Mouse (Mus musculus) spleen, postnatal 14 days (tissue): ENCODE measurements around the gene Dlx5.

ENCODE experiments used
- DNase-seq, 2 experiments: peaks; one replicate each; pipeline ENCODE4 v3.0.0; 2021 to 2022; ENCODE audit warnings: low spot score in 2 of 2

Dlx5 gene

DNA sequence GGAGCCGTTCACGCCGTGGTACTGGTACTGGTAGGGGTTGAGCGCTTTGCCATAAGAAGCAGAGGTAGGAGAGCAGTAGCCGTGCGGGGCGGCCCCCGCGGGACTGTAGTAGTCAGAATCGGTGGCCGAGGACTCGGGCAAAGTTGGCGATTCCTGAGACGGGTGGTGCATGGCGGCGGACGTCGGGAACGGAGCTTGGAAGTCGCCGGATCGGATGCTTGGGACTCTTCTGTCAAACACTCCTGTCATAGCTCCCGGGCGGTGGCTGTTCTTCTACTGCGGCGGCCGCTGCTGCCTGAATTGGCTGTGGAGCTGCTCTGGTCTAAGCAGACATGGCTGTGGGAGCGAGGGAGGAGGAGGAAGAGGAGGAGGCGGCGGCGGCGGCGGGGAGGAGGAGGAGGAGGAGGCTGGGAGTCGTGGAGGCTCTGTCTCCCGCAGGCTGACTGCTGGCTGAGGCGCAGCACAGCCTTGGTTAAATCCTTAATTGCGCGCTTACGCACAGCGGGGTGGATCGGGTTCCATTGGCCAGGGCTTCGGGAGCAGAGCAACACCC lies at the start of gene Dlx5:
TSS of gene Dlx5 (minus strand) at position 448 of the 553 bp plus-strand sequence.
- no peak for DNase-seq

DNA sequence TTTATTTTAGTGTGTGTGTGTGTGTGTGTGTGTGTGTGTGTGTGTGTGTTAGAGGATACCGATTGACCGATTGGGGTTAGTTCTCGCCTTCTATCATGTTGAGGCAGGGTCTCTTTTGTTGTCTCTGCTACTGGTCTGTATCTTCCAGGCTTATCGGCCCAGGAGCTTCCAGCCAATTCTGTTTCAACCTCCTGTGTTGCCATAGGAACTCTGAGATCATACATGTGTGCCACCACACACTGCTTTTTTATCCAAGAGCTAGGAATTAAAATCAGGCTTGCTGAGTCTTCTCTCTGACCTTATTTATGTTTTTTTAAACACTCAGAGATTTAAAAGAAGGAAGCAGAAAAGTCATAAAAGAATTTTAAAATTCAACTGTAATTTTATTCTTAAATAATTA lies 49.6 kb upstream of the Dlx5 start:
- no peak for DNase-seq

DNA sequence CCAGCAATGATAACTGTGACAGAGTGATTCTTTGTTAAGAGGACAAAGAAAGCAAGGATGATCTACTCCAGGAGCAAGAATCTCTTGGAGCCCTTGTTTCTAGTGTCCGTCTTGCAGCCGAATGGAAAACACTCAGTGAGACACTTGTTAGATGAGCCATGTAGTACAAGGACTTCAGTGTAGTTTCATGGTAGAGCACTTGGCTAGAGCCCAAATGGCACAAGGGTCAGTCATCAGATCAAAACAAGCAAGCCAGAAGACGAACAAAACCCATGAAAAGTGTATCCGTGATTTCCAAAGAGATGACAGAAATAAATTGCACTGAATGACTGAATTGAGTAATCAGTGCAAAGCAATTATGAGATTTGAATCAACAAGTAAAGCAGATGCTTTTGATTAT lies 48.9 kb upstream of the Dlx5 start:
- no peak for DNase-seq

DNA sequence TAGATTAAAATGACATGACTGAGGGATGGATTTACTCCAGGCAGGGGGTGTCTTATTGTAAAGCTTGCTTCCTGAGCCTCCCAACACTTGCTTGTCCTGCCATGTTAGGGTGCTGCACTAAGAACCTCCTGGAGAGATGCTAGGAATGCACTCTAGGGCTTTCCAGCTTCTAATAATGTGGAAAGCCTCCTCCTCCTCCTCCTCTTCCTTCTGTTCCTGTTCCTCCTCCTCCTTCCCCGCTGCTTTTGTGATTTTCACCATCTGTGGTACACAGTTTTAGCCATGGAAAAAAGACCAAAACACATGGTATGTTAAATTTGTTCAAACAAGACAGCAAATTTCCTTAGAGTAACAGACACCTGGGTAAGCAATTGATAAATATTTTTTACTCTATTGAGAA lies 43.4 kb upstream of the Dlx5 start:
- DNase-seq: no peak

DNA sequence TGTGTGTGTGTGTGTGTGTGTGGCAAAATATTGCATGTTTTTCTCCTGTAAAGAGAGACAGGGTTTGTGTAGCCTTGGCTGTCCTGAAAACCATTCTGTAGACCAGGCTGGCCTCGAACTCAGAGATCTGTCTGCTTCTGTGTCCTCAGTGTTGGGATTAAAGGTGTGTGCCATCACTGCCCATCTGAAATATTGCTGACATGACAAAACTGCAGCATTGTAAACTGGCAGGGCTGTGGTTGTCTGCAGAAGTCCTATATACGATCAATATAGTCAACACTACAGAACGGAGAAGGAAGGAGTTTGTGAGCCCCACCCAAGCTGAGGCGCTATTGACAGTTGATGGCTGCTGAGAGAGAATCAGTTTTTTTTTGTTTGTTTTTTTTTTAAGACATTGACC lies 35.4 kb upstream of the Dlx5 start:
- no peak for DNase-seq

DNA sequence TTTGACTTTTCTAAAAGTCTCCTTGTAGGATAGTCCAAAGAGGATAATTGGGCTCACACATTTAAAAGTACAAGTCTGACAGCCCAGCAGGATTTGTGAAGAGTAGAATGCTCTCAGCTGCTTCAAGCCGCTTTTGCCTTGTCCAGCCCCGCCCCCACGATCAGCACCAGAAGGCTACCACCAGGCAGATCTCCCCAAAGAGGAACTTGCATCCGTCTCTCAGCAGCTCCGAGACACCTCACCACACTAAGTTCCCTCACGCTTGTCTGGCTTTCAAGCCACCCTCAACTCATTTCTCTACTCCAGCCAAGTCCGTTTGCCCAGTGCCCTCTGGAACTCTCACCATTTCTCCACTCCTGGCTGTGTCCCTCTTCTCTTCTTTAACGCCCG lies 33.6 kb upstream of the Dlx5 start:
- no peak for DNase-seq

DNA sequence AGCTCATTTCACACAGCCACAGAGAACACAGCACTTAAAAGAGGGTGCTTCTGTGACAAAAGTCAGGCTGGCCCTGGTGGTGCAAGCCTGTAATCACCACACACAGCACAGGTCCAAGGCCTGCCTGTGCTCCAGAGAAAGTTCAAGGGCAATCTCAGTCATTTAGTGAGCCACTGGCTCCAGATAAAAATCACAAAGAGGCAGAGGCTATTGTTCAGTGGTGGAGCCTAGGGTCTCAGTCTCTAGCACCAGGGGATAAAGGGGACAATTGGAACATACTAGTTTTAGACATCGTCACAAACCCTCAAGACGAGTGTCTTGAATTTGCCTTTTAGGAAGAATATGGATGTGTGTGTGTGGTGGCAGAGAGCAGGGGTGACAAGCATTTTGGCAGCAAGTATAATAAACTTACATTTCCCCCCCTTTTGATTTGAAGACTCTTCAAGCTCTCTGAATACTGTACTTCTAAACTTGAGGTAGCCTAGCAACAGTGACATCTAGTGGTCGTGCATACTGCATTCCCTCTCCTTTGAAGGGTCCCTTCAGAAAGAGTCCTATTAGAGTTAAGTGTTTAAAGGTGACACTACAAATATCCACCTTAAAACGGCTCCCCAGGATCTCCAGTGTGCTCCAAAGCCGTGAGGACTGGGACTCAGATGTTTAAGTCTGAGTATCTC lies 33.1 kb upstream of the Dlx5 start:
- no peak for DNase-seq

DNA sequence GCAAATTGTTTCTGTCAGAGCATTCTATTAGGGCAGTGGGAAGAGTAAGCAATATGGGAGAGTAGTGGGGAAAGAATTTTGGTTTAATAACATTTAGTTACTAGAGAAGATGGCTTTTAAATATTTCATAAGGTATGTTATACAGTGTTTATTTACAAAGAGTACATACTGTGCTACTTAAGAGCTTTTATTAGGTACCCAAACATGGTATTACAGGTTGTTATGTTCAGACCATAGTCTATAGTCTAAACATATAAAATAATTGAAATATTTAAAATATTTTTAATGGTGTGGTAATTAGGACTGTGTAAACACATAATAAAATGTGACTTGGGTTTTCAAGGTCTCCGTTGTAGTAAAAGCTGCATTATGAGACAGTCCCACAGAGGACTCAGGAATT lies 32.4 kb upstream of the Dlx5 start:
- DNase-seq: no peak

DNA sequence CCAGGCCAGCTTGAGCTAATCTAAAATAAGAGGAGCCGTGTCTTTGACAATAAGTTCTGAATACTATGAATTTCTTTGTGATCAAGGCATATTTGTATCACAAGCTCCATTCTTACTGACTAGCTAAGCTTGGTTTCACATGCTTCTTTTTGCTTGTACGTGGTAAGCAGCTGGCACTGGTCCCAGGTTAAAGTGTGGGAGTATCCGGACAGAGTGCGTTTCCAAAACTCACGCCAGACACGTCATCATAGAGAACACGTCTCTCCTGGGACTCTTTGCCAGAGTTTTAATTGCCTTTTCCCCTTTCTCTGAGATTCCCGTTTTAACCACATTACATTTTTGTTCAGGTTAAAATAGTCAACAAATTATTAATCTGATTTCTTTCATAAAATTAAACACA lies 27.7 kb upstream of the Dlx5 start:
- no peak for DNase-seq

DNA sequence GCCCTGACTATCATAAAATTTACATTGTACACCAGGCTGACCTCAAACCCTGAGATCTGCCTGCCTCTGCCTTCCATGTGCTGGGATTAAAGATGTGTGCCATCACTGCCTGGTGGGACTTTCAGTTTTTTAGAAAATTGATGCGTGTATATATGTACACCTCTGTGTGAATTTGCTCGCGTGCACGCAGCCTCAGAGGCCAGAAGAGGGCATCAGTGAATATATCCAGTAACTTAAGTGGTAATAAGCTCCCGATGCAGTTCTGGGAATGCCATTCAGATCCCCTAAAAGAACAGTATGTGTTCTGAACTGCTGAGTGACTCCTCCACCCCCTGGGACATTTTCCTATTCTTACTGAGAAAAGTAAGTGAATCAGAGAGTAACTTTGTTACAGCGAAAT lies 8.2 kb upstream of the Dlx5 start:
- DNase-seq: no peak

DNA sequence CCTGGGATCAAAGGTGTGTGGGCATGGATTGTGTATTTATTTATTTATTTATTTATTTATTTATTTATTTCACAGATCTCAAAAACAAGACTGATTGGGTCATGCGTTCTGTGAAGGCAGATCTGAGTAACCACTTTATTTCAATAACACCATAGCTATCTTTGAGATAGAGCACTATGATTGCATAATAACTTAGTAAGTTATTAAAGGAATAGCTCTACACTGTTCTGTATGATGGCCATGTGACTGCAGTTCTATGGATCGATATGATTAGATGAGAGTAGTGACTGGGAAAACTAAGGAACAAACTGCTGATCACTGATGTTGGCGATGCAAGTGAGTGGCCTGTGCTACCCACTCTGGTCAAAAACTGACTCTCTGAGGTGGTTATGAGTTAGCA lies 4.3 kb upstream of the Dlx5 start:
- DNase-seq: no peak

DNA sequence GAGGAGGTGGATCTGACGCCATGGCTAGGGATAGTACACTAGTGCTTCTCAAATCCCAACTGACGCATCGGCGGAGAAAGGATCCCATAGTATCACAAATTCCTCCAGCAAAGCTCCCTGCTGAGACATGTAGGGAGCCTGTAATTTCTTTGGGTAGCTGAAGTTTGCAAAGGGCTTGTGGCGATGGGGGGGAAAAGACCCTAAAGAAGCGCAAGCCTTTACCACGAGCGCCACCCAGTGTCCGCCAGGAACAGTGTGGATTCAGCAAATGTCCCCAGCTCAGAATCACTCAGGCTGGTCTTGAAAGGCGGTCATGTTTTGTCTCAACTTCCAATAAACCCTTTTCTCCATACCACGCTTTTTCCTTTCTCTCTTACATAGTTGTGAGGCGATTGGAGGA lies 3.0 kb upstream of the Dlx5 start:
- DNase-seq: no peak

DNA sequence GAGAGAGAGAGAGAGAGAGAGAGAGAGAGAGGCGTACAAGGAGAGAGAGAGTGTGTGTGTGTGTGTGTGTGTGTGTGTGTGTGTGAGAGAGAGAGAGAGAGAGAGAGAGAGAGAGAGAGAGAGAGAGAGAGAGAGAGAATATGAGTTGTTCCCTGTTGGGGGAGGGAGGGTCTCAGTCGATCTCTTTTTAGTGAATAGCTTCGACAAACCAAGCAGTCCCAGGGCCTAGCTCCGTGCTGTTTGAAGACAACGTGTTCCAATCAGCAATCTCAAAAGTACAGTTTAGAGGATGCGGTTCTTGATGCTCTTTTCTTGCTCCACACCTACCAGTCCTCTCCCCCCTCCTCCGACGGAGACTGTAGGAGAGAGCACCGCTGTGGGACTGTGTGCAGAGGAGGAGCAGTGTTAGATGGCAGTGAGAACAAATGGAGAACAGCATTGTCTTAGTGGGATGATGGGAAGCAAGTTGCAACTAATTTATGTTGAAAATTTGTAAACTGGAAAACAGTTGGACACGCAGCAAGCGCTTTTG lies 447 bp upstream of the Dlx5 start:
- no peak for DNase-seq

DNA sequence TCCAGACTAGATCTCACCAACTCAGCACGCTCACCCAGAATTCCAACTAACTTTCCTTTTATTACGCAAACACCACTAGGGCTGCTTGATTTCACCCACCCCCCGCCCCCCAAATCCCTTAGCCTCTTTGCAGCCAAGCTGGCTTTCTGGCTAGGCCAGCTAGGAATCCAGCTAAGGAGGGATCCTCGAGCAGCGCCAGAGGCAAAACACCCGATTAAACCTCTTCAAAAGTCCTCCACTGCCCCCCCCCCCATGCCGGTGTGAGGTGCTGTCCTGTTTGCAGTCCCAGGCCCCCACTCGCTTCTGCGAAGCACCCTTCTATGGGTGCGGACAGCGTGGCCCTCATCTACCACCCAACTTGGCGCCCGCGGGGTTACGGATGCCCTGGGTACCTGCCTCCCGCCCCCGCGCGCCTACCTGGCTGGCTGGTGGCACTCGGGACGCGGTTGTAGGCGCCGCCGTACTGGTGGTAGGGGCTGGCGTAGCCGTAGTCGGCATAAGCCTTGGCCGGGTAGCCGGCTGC lies 709 bp downstream of the Dlx5 start:
- no peak for DNase-seq

DNA sequence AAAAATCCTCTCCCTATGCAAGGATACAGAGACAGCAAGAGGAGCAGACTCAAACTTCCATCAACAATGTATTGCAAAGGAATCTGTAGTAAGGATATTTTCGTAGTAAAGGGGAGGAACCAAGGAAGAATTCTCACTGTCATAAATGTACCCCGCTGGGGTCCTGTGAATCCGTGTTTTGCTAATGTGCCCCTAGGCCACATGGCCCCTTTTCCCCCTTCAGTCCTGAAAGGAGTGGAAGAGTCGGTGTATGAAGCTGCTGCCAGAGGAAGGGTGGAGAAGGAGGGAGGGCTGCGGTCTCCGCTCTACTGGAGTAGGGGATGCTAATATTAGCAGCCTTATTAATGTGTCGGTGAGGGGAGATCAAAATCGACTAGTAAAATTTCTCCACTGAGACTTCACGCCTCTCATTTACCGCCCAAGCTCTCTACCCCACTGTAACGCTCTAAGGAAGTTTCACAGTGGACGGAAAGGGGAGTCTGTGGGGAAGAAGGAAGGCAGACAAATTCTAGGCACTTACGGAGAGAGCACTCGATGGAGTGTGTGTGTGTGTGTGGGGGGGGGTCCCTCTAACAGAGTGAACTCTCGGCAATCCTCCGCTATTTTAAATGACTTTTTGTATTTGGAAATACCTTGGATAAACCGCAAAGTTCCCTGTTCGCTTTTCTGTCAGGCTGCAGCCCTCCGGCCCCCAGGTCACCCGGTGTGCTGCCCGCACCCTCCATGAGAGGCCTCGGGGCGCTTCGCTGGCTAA lies 1.3 kb downstream of the Dlx5 start:
- DNase-seq: no peak

DNA sequence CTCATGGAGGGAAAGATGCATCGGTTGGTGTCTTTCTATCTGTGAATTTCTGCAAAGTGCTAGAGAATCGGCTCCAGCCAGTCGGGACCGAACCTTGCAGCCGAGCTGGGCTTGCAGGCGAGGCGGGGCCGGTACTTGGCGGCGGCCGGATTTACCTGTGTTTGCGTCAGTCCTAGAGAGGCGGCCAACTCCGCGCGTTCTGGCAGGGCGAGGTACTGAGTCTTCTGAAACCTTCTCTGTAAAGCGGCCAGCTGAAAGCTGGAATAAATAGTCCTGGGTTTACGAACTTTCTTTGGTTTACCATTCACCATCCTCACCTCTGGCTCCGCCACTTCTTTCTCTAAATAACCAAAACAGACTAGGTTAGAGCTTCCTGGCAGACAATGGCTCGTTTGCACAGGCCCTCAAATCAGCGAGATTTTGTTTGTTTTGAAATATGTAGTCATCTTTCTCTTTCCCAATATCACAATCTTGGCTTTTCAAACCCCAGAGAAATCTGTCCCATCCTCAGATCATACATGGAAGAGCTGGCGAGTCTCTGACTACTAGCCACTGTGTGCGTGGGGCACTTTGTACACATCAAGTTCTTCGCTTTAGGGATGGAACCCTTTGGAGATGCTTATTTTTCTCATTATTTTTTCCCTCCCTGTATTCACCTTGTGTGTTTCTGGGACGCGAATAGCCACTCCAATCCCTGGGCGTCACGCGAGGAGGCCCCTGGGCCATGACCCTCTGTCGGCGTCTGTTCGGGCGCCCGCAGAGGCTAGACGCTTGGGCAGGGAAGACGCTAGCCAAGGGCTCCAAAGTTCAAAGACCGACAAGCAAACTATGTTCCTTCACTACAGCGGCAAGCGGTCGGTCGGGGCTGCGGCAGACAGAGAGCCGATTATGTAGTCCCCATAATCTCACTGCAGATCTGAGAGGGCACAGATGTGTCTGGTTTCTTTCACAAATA lies 2.2 kb downstream of the Dlx5 start:
- no peak for DNase-seq

DNA sequence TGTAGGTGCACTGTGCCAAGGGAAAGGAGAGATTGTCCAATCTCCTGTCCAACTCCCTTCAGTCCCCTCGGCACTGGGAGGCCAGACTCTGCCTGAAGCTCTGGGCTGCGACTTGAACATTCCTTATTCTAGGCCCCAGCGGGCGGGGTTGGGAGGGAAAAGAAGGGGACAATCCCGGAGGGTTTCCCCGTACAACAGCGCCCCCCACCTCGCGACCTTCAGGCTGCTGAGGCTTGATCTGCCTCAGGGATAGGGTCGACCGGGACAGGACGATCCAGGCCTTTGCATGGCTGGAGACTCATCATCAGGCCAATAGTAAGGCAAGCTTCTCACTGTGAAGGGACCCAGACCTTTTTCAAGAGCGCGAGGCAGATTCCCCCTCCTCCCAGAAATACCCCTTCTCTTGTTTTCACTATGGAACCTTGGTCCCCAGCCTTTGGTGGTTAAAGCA lies 3.0 kb downstream of the Dlx5 start:
- no peak for DNase-seq

DNA sequence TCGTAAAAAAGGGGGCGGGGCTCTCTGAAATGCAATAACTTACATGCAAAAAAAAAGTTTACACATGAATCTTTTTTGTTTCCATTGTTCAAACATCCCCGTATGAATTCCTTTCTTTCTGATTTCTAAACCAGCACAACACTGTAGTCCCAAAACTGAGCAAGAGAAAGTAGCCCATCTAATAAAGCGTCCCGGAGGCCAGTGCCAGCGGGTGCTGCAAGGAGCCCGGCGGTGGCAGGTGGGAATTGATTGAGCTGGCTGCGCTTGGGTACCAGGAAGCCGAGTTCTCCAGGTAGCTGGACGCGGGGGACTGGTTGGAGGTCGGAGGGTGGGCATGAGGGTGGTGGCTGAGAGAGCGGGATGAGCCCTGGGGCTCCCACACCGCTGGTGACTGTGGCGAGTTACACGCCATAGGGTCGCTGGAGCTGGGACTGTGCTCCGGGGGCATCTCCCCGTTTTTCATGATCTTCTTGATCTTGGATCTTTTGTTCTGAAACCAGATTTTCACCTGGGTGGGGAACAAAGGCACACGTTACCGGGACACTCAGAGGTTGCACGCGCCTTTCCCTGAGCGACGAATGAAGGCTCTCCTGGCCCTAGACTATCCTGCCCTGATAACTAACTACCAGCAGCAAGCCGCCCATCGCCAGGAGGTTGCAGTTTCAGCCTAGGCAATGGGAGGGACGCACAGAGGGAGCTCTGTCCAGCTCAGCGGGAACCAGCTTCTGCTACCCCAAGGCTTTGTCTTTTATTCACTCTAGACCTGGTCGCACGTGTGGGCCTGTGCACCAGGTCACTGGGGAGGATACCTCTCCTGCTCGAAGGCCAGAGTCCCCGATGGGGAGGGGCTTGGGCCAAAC lies 3.7 kb downstream of the Dlx5 start:
- DNase-seq: no peak

DNA sequence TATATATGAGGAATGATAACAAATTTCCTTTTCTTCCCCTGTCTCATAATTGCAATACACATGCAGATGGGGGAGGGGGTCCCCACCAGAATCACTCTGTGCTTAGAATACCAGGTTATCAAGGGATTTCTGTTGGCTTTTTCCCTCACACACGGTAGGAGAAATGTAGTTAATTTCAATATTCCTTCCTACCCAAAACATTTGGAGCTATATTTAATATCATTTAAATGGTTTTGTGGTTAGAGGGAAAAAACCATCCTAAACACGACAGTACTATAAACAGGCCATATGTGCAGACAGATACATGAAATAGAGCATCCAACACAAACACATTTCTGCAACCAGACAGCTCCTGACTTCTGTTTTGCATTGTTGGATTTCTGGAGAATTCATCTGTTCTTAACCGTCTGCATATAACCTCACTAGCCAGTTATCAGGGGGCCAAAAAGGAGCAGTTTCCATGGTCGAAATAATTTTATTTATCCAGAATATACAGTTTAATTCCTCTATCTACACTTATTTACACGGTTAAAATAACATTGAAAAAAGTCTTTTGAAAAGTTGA lies 4.5 kb downstream of the Dlx5 start:
- no peak for DNase-seq

DNA sequence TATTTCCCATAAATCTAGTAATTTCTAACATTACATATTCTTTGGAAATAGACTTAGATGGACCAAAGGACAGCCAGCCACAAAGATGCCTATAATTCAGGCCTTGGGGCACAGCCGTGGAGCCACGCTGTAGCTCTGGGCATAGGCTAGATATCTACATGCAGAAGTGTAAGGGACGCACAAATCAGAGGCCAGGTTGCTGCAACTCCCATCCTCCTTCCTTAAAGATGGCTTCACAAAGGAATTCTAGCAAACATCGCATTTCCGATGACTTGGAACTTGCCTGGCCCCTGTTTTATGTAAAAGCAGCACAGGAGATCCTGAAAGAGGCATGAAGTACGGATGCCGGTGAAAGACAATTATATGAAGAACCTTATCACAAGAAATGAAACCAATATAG lies 5.2 kb downstream of the Dlx5 start:
- DNase-seq: no peak
